Mouse (Mus musculus): ENCODE measurements around the gene Dtymk. TPM values are rescaled to one million over a fixed set of nuclear protein-coding genes. Genes with fewer than 3 reads are reported as not detected.

The Dtymk gene
- polyA plus RNA-seq (2012; rRNA removed): 191 and 196 TPM in 2 replicates

GRCm38 (mm10) chr1:93801741-93802238, at the start of gene Dtymk:
Gene Dtymk, minus strand, starts transcription at chr1:93801934.

GRCm38 (mm10) chr1:93824609-93825008, 22.9 kb upstream of the Dtymk start, which contains the start of gene D2hgdh:
Gene D2hgdh, plus strand, starts transcription at chr1:93824909.

GRCm38 (mm10) chr1:93803556-93804507, 2.1 kb upstream of the Dtymk start, which contains the start of gene Ing5:
Gene Ing5, plus strand, starts transcription at chr1:93803965.

GRCm38 (mm10) chr1:93754573-93755290, 47.0 kb downstream of the Dtymk start, which contains the start of gene Thap4:
Gene Thap4, minus strand, starts transcription at chr1:93754864.

GRCm38 (mm10) chr1:93751290-93751689, 50.4 kb downstream of the Dtymk start, which contains the start of gene Atg4b:
Gene Atg4b, plus strand, starts transcription at chr1:93751500.

Other genes starting within 250 kb of the Dtymk start
- 396 and 402 TPM in 2 replicates for gene Stk25, start 143.3 kb downstream of the Dtymk start, polyA plus RNA-seq (2012; rRNA removed)
- 84.4 and 91.5 TPM in 2 replicates for gene Bok, start 116.3 kb downstream of the Dtymk start, polyA plus RNA-seq (2012; rRNA removed)
- 61.7 and 62.5 TPM in 2 replicates for gene Atg4b, start 50.4 kb downstream of the Dtymk start, polyA plus RNA-seq (2012; rRNA removed)
- 46.6 and 51.7 TPM in 2 replicates for gene Thap4, start 47.1 kb downstream of the Dtymk start, polyA plus RNA-seq (2012; rRNA removed)
- gene Ing5, start 2.0 kb upstream of the Dtymk start, polyA plus RNA-seq (2012; rRNA removed): 8.7 and 9.1 TPM in 2 replicates
- gene D2hgdh, start 23.0 kb upstream of the Dtymk start, polyA plus RNA-seq (2012; rRNA removed): 17.2 and 18.9 TPM in 2 replicates
- 0.07 TPM in 1 of 2 replicates, not detected in the other for gene Gal3st2, start 59.4 kb upstream of the Dtymk start, polyA plus RNA-seq (2012; rRNA removed)
- gene Gal3st2b, start 116.4 kb upstream of the Dtymk start, polyA plus RNA-seq (2012; rRNA removed): not detected in 2 replicates
- gene Gal3st2c, start 188.6 kb upstream of the Dtymk start, polyA plus RNA-seq (2012; rRNA removed): not detected in 2 replicates
- 0.14 and 0.28 TPM in 2 replicates for gene Neu4, start 218.5 kb upstream of the Dtymk start, polyA plus RNA-seq (2012; rRNA removed)

All from central nervous system, embryonic 18 days (tissue).